Mouse (Mus musculus) liver, embryonic 14.5 days (tissue): ENCODE measurements at regions not wholly inside any gene's neighbourhood (a gene's known extent, or its start where the extent isn't known, plus 50 kb on each side); places are given as distances from the start of the nearest gene placed in this dataset.

Experiments used
- CTCF ChIP-seq: IDR thresholded peaks from 2 replicates; pipeline ENCODE4 v1.5.1; 2016; ENCODE audit warnings: antibody characterized with exemption, low read depth, control low read depth
- EP300 ChIP-seq: IDR thresholded peaks from 2 replicates; pipeline ENCODE4 v1.6.1; 2016; ENCODE audit warnings: antibody characterized with exemption, low read depth

DNA sequence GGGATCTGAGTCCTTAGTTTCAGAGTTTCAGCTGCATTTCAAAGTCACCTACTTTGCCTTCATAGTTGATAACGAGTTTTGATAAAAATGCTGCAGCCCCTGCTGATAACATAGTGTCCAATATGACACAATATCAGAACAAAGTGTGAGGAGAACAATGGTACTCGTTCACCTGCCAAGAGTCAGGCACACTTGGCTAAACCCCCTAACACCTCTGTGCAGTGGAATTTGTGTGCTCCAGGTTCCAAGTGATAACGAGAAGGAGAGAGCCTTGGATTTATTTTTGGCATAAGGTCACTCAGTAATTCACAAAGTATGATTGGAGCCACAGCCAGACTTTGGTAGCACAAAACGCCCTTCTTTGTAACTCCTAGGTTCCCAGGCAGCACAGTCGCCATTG, 2802.4 kb upstream of the Lrrc6 start:
- TF ChIP-seq CTCF, result no peak
- no peak for TF ChIP-seq EP300
